Mouse (Mus musculus) CH12.LX (cell line): ENCODE measurements around the gene Kdm5b. TPM values are rescaled to one million over a fixed set of nuclear protein-coding genes. Genes with fewer than 3 reads are reported as not detected.

Experiments
- DNase-seq: peaks from one replicate; pipeline ENCODE4 v3.0.0-alpha.2; 2013; ENCODE audit errors: extremely low read depth
- H3K27ac ChIP-seq: 2 replicates; pipeline ENCODE4 v1.5.1; 2012; ENCODE audit warnings: low read depth, mild to moderate bottlenecking, control low read depth, moderate library complexity; ENCODE audit not compliant: insufficient read depth
- H3K27me3 ChIP-seq: replicated peaks from 2 replicates; pipeline ENCODE3; 2012; ENCODE audit warnings: inconsistent platforms
- H3K36me3 ChIP-seq, 2 experiments: replicated peaks in 1 of 2; 2 replicates each; pipeline versions ENCODE3 to v1.6.1; 2012; ENCODE audit warnings: inconsistent platforms in 1 of 2, low read length in 1 of 2, mild to moderate bottlenecking in 1 of 2, mixed read lengths in 1 of 2, moderate library complexity in 1 of 2; ENCODE audit not compliant: control insufficient read depth in 1 of 2, insufficient read depth in 1 of 2
- H3K4me1 ChIP-seq, 2 experiments: 2 replicates each; pipeline ENCODE4 v1.6.1; 2012; ENCODE audit warnings: inconsistent platforms in 1 of 2, moderate library complexity in 1 of 2; ENCODE audit not compliant: insufficient read depth in 2 of 2, control insufficient read depth in 1 of 2
- H3K4me2 ChIP-seq: 2 replicates; pipeline ENCODE4 v1.6.1; 2012; ENCODE audit warnings: low read depth, mild to moderate bottlenecking, control low read depth; ENCODE audit not compliant: poor library complexity, insufficient read depth, severe bottlenecking
- H3K4me3 ChIP-seq, 3 experiments: fragments of 150-350 bp in 1 of 3; sonication (generic) in 1 of 3; replicated peaks in 1 of 3; 2 replicates each; pipeline versions ENCODE3 to v1.5.1; 2011 to 2012; ENCODE audit warnings: low read depth in 2 of 3, low read length in 2 of 3, mild to moderate bottlenecking in 2 of 3, moderate library complexity in 2 of 3, control low read depth in 1 of 3, improper control_type of control experiment in 1 of 3, inconsistent platforms in 1 of 3, mixed read lengths in 1 of 3; ENCODE audit not compliant: poor library complexity in 1 of 3
- H3K79me2 ChIP-seq: replicated peaks from 2 replicates; pipeline ENCODE4 v1.6.1; 2012; ENCODE audit warnings: mild to moderate bottlenecking, moderate library complexity; ENCODE audit not compliant: control insufficient read depth, poor library complexity, insufficient read depth, severe bottlenecking; ENCODE audit errors: extremely low read depth
- H3K9ac ChIP-seq: 2 replicates; pipeline ENCODE4 v1.6.1; 2012; ENCODE audit warnings: low read depth, mild to moderate bottlenecking, control low read depth, moderate library complexity; ENCODE audit not compliant: insufficient read depth
- H3K9me3 ChIP-seq: replicated peaks from 2 replicates; pipeline ENCODE3; 2012; ENCODE audit warnings: low read length, inconsistent platforms, mixed read lengths
- BHLHE40 ChIP-seq: IDR thresholded peaks from 2 replicates; pipeline ENCODE4 v1.6.1; 2011; ENCODE audit warnings: mild to moderate bottlenecking, low read depth, low read length, improper control_type of control experiment
- CTCF ChIP-seq, 2 experiments: IDR thresholded peaks in 1 of 2; conservative IDR thresholded peaks in 1 of 2; 2 replicates each; pipeline ENCODE4 v1.5.1; 2011 to 2012; ENCODE audit warnings: low read depth in 2 of 2, low read length in 2 of 2, improper control_type of control experiment in 1 of 2, inconsistent platforms in 1 of 2, mild to moderate bottlenecking in 1 of 2, moderate library complexity in 1 of 2
- KAT2A ChIP-seq: IDR thresholded peaks from 2 replicates; pipeline ENCODE4 v1.6.1; 2012; ENCODE audit warnings: low read length, improper control_type of control experiment, inconsistent platforms; ENCODE audit not compliant: insufficient replicate concordance
- MAFK ChIP-seq: IDR thresholded peaks from 2 replicates; pipeline ENCODE4 v1.6.1; 2011; ENCODE audit warnings: low read length, improper control_type of control experiment; ENCODE audit not compliant: insufficient replicate concordance
- MAX ChIP-seq: IDR thresholded peaks from 2 replicates; pipeline ENCODE4 v1.6.1; 2011; ENCODE audit warnings: low read length, improper control_type of control experiment
- MAZ ChIP-seq: IDR thresholded peaks from 2 replicates; pipeline ENCODE4 v1.6.1; 2012; ENCODE audit warnings: low read depth, mild to moderate bottlenecking, inconsistent platforms, low read length, improper control_type of control experiment, moderate library complexity
- POLR2A ChIP-seq: IDR thresholded peaks from 2 replicates; pipeline ENCODE4 v1.6.1; 2011; ENCODE audit warnings: low read depth, mild to moderate bottlenecking, improper control_type of control experiment, low read length
- POLR2AphosphoS2 ChIP-seq: IDR thresholded peaks from 2 replicates; pipeline ENCODE4 v1.6.1; 2011; ENCODE audit warnings: low read depth, low read length, improper control_type of control experiment
- RAD21 ChIP-seq: IDR thresholded peaks from 2 replicates; pipeline ENCODE4 v1.6.1; 2011; ENCODE audit warnings: low read depth, mild to moderate bottlenecking, low read length, improper control_type of control experiment, moderate library complexity
- RCOR1 ChIP-seq: conservative IDR thresholded peaks from 2 replicates; pipeline ENCODE4 v1.6.1; 2012; ENCODE audit warnings: low read depth, mild to moderate bottlenecking, inconsistent platforms, low read length, improper control_type of control experiment
- TBP ChIP-seq: conservative IDR thresholded peaks from 2 replicates; pipeline ENCODE4 v1.6.1; 2011; ENCODE audit warnings: low read depth, low read length, improper control_type of control experiment
- USF1 ChIP-seq: IDR thresholded peaks from 2 replicates; pipeline ENCODE4 v1.6.1; 2014; ENCODE audit warnings: low read depth, mild to moderate bottlenecking, inconsistent platforms, low read length, improper control_type of control experiment
- USF2 ChIP-seq: conservative IDR thresholded peaks from 2 replicates; pipeline ENCODE4 v1.6.1; 2011; ENCODE audit warnings: low read depth, low read length, improper control_type of control experiment
- ZMIZ1 ChIP-seq: IDR thresholded peaks from 2 replicates; pipeline ENCODE4 v1.6.1; 2012; ENCODE audit warnings: low read depth, mild to moderate bottlenecking, inconsistent platforms, low read length, improper control_type of control experiment
- ZNF384 ChIP-seq: IDR thresholded peaks from 2 replicates; pipeline ENCODE4 v1.6.1; 2012; ENCODE audit warnings: low read depth, low read length, improper control_type of control experiment, inconsistent platforms
- dilution Hi-C: fragments of 300-500 bp; cut with MboI; formaldehyde crosslinking; loops from 2 replicates; pipeline ENCODE4 v1.14.3; 2020; ENCODE audit warnings: low sequenced_read_pairs; ENCODE audit not compliant: extremely low pct_unique_long_range_greater_than_20kb, extremely low pct_ligation_motif_present
- in situ Hi-C: fragments of 300-500 bp; cut with MboI; formaldehyde crosslinking; loops from 3 replicates; pipeline ENCODE4 v1.14.3; 2019; ENCODE audit warnings: low sequenced_read_pairs, low pct_ligation_motif_present, low pct_unique_long_range_greater_than_20kb, mixed read lengths
- polyA plus RNA-seq: library from polyadenylated mRNA; unstranded; fragments of >175 nt; gene quantifications from 2 replicates; pipeline ENCODE4 v1.2.1, GENCODE M21; 2012; ENCODE audit warnings: low read depth; ENCODE audit not compliant: insufficient read length
- total RNA-seq, 2 experiments: library from RNA; depleted of rRNA; stranded (reverse); fragments of 300-350 nt in 1 of 2; fragments of >200 nt in 1 of 2; gene quantifications; 2 replicates each; pipeline ENCODE4 v1.2.3; 2012 to 2014

Gene Kdm5b
- total and polyA plus RNA-seq, 3 experiments, result 1.9 to 14.3 (median 4.1) TPM

DNA sequence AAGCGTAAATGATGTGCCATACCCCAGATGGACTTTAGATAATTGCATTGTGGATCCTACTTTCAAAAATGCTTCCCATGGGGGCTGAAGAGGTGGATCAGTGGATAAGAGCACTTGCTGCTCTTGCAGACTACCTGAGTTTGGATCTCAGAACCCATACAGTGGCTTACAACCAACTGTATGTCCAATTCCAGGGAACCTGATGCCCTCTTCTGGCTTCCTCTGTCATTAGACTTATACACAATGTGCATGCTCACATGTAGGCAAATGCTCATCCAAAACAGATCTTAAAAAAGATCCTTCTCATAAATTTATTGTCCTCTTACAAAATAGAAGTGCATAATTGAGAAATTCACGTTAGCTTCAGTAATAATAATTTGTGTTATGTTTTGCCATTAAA is 31.8 kb downstream of the Kdm5b start:
- H3K27me3 ChIP-seq, result no peaks in the 10 kb centered on the region
- in situ Hi-C loops, result no loop called here
- H3K9ac ChIP-seq, result no peak overlapping the region
- DNase-seq, result no peak
- H3K9me3 ChIP-seq, result no peaks in the 10 kb centered on the region
- dilution Hi-C loops, result no loop called here
- H3K4me3 ChIP-seq, result no peak overlapping the region
- peaks cover 0 to 3% of the 10 kb centered on the region in 2 experiments; a peak in 1 of 4 replicates for H3K4me1 ChIP-seq
- TF ChIP-seq POLR2A (no peak), RAD21 (peak; percentile 9; the same call in 1 of the 2 replicates), CTCF (conservative IDR thresholded peaks at IDR 0.05 in 1 of 2, IDR thresholded peaks at IDR 0.05 in 1 of 2; ENCODE audit: low read depth in 2 of 2, low read length in 2 of 2) (peak in 1 of 2 experiments; percentile 12; a peak in 1 of 4 replicates)
- peaks cover 26 to 33% of the 10 kb centered on the region in 2 experiments for H3K36me3 ChIP-seq
- H3K27ac ChIP-seq, result no peak overlapping the region
- no peaks in the 10 kb centered on the region for H3K79me2 ChIP-seq
- H3K4me2 ChIP-seq, result no peak overlapping the region

DNA sequence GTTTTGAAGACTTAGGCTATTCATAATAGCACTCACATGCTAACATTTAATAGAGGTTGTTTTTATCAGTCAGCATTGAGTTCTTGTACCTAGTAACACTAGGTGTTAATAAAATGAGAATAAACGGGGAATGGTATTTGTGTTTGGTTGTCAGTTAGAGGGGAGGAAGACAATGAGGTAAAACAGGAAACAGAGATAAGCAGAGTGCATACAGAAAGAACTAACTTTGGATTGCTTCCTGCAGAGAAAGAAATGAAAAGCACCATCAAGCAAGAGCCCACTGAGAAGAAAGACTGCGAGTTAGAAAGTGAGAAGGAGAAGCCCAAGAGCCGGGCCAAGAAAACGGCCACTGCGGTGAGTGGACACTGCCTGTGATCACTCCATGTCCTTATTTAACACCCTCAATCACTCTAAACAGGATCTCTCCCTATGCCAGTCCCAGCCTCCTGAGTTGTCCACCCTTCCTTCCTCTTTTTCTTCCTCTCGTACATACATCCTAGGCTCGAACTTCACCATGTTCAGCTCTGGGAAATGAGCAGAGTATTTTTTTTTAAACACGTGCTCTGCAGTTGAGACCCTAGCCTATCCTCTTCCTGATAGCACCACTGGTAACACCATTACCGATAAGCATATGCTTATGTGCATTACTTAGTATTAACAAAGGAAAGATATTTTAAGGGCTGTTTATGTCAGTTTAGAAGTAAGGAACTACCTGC is 37.5 kb downstream of the Kdm5b start:
- no peak for DNase-seq
- dilution Hi-C loops (no loop called here), in situ Hi-C loops (no loop called here)
- H3K79me2 ChIP-seq, result no peaks in the 10 kb centered on the region
- no peak overlapping the region for H3K9ac ChIP-seq
- no peaks in the 10 kb centered on the region for H3K4me1 ChIP-seq
- H3K27ac ChIP-seq, result no peak overlapping the region
- H3K27me3 ChIP-seq, result no peaks in the 10 kb centered on the region
- no peak overlapping the region for H3K4me2 ChIP-seq
- H3K4me3 ChIP-seq, result no peak overlapping the region
- TF ChIP-seq MAFK (no peak), ZNF384 (no peak), BHLHE40 (no peak), MAZ (no peak), USF2 (no peak), USF1 (no peak), TBP (no peak), KAT2A (no peak), MAX (no peak), POLR2AphosphoS2 (no peak), ZMIZ1 (no peak), RCOR1 (no peak)
- H3K36me3 ChIP-seq, result peaks cover 39 to 47% of the 10 kb centered on the region in 2 experiments
- H3K9me3 ChIP-seq, result no peaks in the 10 kb centered on the region
